Comparison of ENCODE assay signal across 11 mouse cellular contexts in genomic region chr2:163716853-163717252, GRCm38 (mm10). TPM values are rescaled to one million over a fixed set of nuclear protein-coding genes. Genes with fewer than 3 reads are reported as not detected.
DNase-seq lines count a peak whose midpoint lies in the region; ATAC-seq lines count a peak whose summit lies in the region.
"Had no signal": no experiment of that assay in that cellular context is flagged by ENCODE, and none has a peak within 500 bp of the region (broad histone marks: within the 10 kb centered on the region; RNA-seq: fewer than 3 reads in every experiment).

No protein-coding gene starts in this region.

- no peaks in the 10 kb centered on the region for H3K9me3 ChIP-seq in hindbrain, embryonic 10.5 days
- H3K9me3 ChIP-seq in hindbrain, embryonic 16.5 days (ENCODE audit: control insufficient read depth, low read length), result no peaks in the 10 kb centered on the region
- no peaks in the 10 kb centered on the region for H3K9me3 ChIP-seq in forebrain, embryonic 15.5 days
- H3K9me3 ChIP-seq in midbrain, embryonic 14.5 days (ENCODE audit: control insufficient read depth, low read length), result no peaks in the 10 kb centered on the region
- H3K9me3 ChIP-seq: hindbrain, embryonic 15.5 days had no signal

- peaks cover 24% of the 10 kb centered on the region for H3K4me1 ChIP-seq in hindbrain, embryonic 10.5 days (replicated peaks)
- peaks cover 14% of the 10 kb centered on the region for H3K4me1 ChIP-seq in hindbrain, embryonic 16.5 days (ENCODE audit: control insufficient read depth, insufficient read depth, low read depth, low read length)
- peaks cover 17% of the 10 kb centered on the region for H3K4me1 ChIP-seq in forebrain, embryonic 15.5 days
- peaks cover 10% of the 10 kb centered on the region for H3K4me1 ChIP-seq in midbrain, embryonic 14.5 days (ENCODE audit: control insufficient read depth, insufficient read depth, low read length)

- H3K4me2 ChIP-seq in hindbrain, embryonic 16.5 days (ENCODE audit: low read length), result no peak overlapping the region
- no peak overlapping the region for H3K4me2 ChIP-seq in forebrain, embryonic 15.5 days (replicated peaks)
- H3K4me2 ChIP-seq in midbrain, embryonic 14.5 days (ENCODE audit: low read length), result no peak overlapping the region
- H3K4me2 ChIP-seq: hindbrain, embryonic 15.5 days had no signal

- WGBS in hindbrain, embryonic 10.5 days, result 33% methylated on average over 6 of the region's 6 CpGs
- WGBS in hindbrain, embryonic 16.5 days, result 22% methylated on average over 6 of the region's 6 CpGs
- WGBS in forebrain, embryonic 15.5 days, result 13% methylated on average over 6 of the region's 6 CpGs
- WGBS in midbrain, embryonic 14.5 days, result 8% methylated on average over 6 of the region's 6 CpGs

- no peak overlapping the region for H3K4me3 ChIP-seq in hindbrain, embryonic 10.5 days
- no peak overlapping the region for H3K4me3 ChIP-seq in hindbrain, embryonic 16.5 days (ENCODE audit: low read length)
- H3K4me3 ChIP-seq in forebrain, embryonic 15.5 days, result no peak overlapping the region
- H3K4me3 ChIP-seq in midbrain, embryonic 14.5 days (replicated peaks; ENCODE audit: low read depth, low read length), result no peak overlapping the region
- H3K4me3 ChIP-seq: hindbrain, embryonic 15.5 days had no signal

- no peak for ATAC-seq in hindbrain, embryonic 16.5 days
- no peak for ATAC-seq in forebrain, embryonic 15.5 days (replicated peaks)
- no peak for ATAC-seq in midbrain, embryonic 14.5 days (ENCODE audit: low FRiP score, low TSS enrichment)
- ATAC-seq in CD4-positive, CD25-positive, alpha-beta regulatory T cell, adult 4 months, result no peak

- no peak overlapping the region for H3K9ac ChIP-seq in hindbrain, embryonic 16.5 days (ENCODE audit: low read depth, low read length)
- no peak overlapping the region for H3K9ac ChIP-seq in forebrain, embryonic 15.5 days (replicated peaks)
- no peak overlapping the region for H3K9ac ChIP-seq in midbrain, embryonic 14.5 days (replicated peaks; ENCODE audit: low read length)
- H3K9ac ChIP-seq: hindbrain, embryonic 15.5 days had no signal

- H3K27ac ChIP-seq in hindbrain, embryonic 10.5 days, result peak overlapping the region; percentile 70; the same call in 1 of the 2 replicates
- H3K27ac ChIP-seq in hindbrain, embryonic 16.5 days (ENCODE audit: low read depth, low read length), result no peak overlapping the region
- 0 out of 2 replicates have a peak overlapping the region, but pooled peaks have one; percentile 34 for H3K27ac ChIP-seq in forebrain, embryonic 15.5 days (replicated peaks)
- peak overlapping the region; percentile 49; the same call in 1 of the 2 replicates for H3K27ac ChIP-seq in midbrain, embryonic 14.5 days (replicated peaks; ENCODE audit: low read depth, low read length)
- H3K27ac ChIP-seq: hindbrain, embryonic 15.5 days had no signal

- H3K27me3 ChIP-seq in hindbrain, embryonic 10.5 days (ENCODE audit: insufficient read depth, poor library complexity, severe bottlenecking), result no peaks in the 10 kb centered on the region
- no peaks in the 10 kb centered on the region for H3K27me3 ChIP-seq in hindbrain, embryonic 16.5 days (replicated peaks; ENCODE audit: control insufficient read depth, insufficient read depth, low read length)
- no peaks in the 10 kb centered on the region for H3K27me3 ChIP-seq in forebrain, embryonic 15.5 days
- H3K27me3 ChIP-seq in midbrain, embryonic 14.5 days (ENCODE audit: control insufficient read depth, insufficient read depth, low read length), result no peaks in the 10 kb centered on the region
- H3K27me3 ChIP-seq: hindbrain, embryonic 15.5 days had no signal

- DNase-seq in hindbrain, embryonic 10.5 days (ENCODE audit: low spot score), result peak; percentile 14
- peak; percentile 45 for DNase-seq in brain, adult 2 months (ENCODE audit: low read depth, low spot score)
- peak; percentile 69 for DNase-seq in midbrain, embryonic 14.5 days
- DNase-seq in left cerebral cortex, postnatal 4 days, result no peak
- no peak for DNase-seq in spleen, postnatal 36 days (ENCODE audit: low spot score in 2 of 2)
- DNase-seq: cerebellum, adult 11-12 months; lung, postnatal 14 days had no signal

- peaks cover 30% of the 10 kb centered on the region for H3K36me3 ChIP-seq in hindbrain, embryonic 10.5 days
- no peaks in the 10 kb centered on the region for H3K36me3 ChIP-seq in hindbrain, embryonic 16.5 days (ENCODE audit: control insufficient read depth, insufficient read depth, low read length)
- H3K36me3 ChIP-seq in forebrain, embryonic 15.5 days, result no peaks in the 10 kb centered on the region
- peaks cover 2% of the 10 kb centered on the region; the same call in 1 of the 2 replicates for H3K36me3 ChIP-seq in midbrain, embryonic 14.5 days (ENCODE audit: control insufficient read depth, insufficient read depth, low read length)
- H3K36me3 ChIP-seq: hindbrain, embryonic 15.5 days had no signal

- intact Hi-C loops in left cerebral cortex, postnatal 4 days (cut with DNase I), result loop anchor here (5.0 kb wide), 1 partner anchor 70 kb away; the partner anchor contains the start of gene Serinc3

RNA-seq across cellular contexts. Expression of gene Ada, which starts 33.2 kb away (rescaled TPM):
- 7.2 and 8.1 TPM in 2 replicates for polyA plus RNA-seq in hindbrain, embryonic 10.5 days (2016; fragmentation: Nextera tagmentation; extraction: Ambion mirVana)
- 3.5 and 4.2 TPM in 2 replicates for polyA plus RNA-seq in hindbrain, embryonic 16.5 days (2015; fragmentation: Nextera tagmentation; extraction: Ambion mirVana)
- polyA plus RNA-seq in forebrain, embryonic 15.5 days (2015; fragmentation: Nextera tagmentation; extraction: Ambion mirVana), result 4.0 and 4.8 TPM in 2 replicates
- 2.8 and 3.4 TPM in 2 replicates for polyA plus RNA-seq in midbrain, embryonic 14.5 days (2014; fragmentation: Nextera tagmentation; extraction: Ambion mirVana)
- 1 to 10 TPM; 5.0 to 5.9 TPM for total RNA-seq in left cerebral cortex, postnatal 4 days (2021)
- polyA plus RNA-seq in CD4-positive, CD25-positive, alpha-beta regulatory T cell, adult 4 months (2017; shearing (Covaris generic)), result 10 to 100 TPM in 1 of 2 experiments, 1 to 10 TPM in 1; 9.2 to 13.8 TPM

RNA-seq across cellular contexts. Expression of gene Pkig, which starts 58.7 kb away (rescaled TPM):
- 158 and 185 TPM in 2 replicates for polyA plus RNA-seq in hindbrain, embryonic 10.5 days (2016; fragmentation: Nextera tagmentation; extraction: Ambion mirVana)
- 126 and 127 TPM in 2 replicates for polyA plus RNA-seq in hindbrain, embryonic 16.5 days (2015; fragmentation: Nextera tagmentation; extraction: Ambion mirVana)
- 157 and 165 TPM in 2 replicates for polyA plus RNA-seq in forebrain, embryonic 15.5 days (2015; fragmentation: Nextera tagmentation; extraction: Ambion mirVana)
- 115 and 128 TPM in 2 replicates for polyA plus RNA-seq in midbrain, embryonic 14.5 days (2014; fragmentation: Nextera tagmentation; extraction: Ambion mirVana)
- 10 to 100 TPM; 83.4 to 91.6 TPM for total RNA-seq in left cerebral cortex, postnatal 4 days (2021)
- polyA plus RNA-seq in CD4-positive, CD25-positive, alpha-beta regulatory T cell, adult 4 months (2017; shearing (Covaris generic)), result 1 to 10 TPM; 1.5 to 9.0 TPM

Comparison
In these comparisons a context has a peak if more than half of its experiments do, and no peak if none do; other contexts are left out.
1. DNase-seq: peak in hindbrain, embryonic 10.5 days (single experiment), brain, adult 2 months (single experiment) and midbrain, embryonic 14.5 days (single experiment); none in left cerebral cortex, postnatal 4 days (single experiment) and spleen, postnatal 36 days (0 of 2).
2. RNA of gene Pkig, which starts 58.7 kb away (polyA plus RNA-seq): 158 to 185 TPM in hindbrain, embryonic 10.5 days, 157 to 165 TPM in forebrain, embryonic 15.5 days, 126 to 127 TPM in hindbrain, embryonic 16.5 days and 115 to 128 TPM in midbrain, embryonic 14.5 days; 1.5 to 9.0 TPM in CD4-positive, CD25-positive, alpha-beta regulatory T cell, adult 4 months; every median in the first group is over 10 times any median in the second.